Mouse (Mus musculus) lung, postnatal 14 days (tissue): ENCODE measurements at regions not wholly inside any gene's neighbourhood (a gene's known extent, or its start where the extent isn't known, plus 50 kb on each side); places are given as distances from the start of the nearest gene placed in this dataset.

Source experiments
- DNase-seq: peaks from one replicate; pipeline ENCODE4 v3.0.0; 2021

GRCm38 (mm10) chr8:44765677-44766076 is 169.6 kb upstream of the Fat1 start:
- DNase-seq: no peak

GRCm38 (mm10) chr8:44766111-44766873 is 169.0 kb upstream of the Fat1 start:
- no peak for DNase-seq

- DNase-seq: no peak
Measured at GRCm38 (mm10) chr8:44767271-44767670, 168.0 kb upstream of the Fat1 start.

- DNase-seq: no peak
Measured at GRCm38 (mm10) chr8:44779212-44779611, 156.0 kb upstream of the Fat1 start.

- DNase-seq: no peak
Measured at GRCm38 (mm10) chr8:44782421-44782820, 152.8 kb upstream of the Fat1 start.

- no peak for DNase-seq
Measured at GRCm38 (mm10) chr8:44785161-44785560, 150.1 kb upstream of the Fat1 start.

- DNase-seq: no peak
Measured at GRCm38 (mm10) chr8:44786740-44787139, 148.5 kb upstream of the Fat1 start.

- DNase-seq: no peak
Measured at GRCm38 (mm10) chr8:44788290-44788689, 147.0 kb upstream of the Fat1 start.

GRCm38 (mm10) chr8:44799513-44799912 is 135.7 kb upstream of the Fat1 start:
- DNase-seq: no peak

GRCm38 (mm10) chr8:44800827-44801273 is 134.4 kb upstream of the Fat1 start:
- peak; percentile 20 for DNase-seq

- DNase-seq: no peak
Measured at GRCm38 (mm10) chr8:44801604-44802206, 133.5 kb upstream of the Fat1 start.

GRCm38 (mm10) chr8:44802331-44802730 is 132.9 kb upstream of the Fat1 start:
- DNase-seq: no peak

- no peak for DNase-seq
Measured at GRCm38 (mm10) chr8:44804414-44805178, 130.7 kb upstream of the Fat1 start.

GRCm38 (mm10) chr8:44805179-44805815 is 129.9 kb upstream of the Fat1 start:
- DNase-seq: no peak

GRCm38 (mm10) chr8:44812360-44812759 is 122.9 kb upstream of the Fat1 start:
- no peak for DNase-seq

- DNase-seq: peak; percentile 14
Measured at GRCm38 (mm10) chr8:44817532-44818157, 117.6 kb upstream of the Fat1 start.

GRCm38 (mm10) chr8:44819270-44819669 is 116.0 kb upstream of the Fat1 start:
- no peak for DNase-seq

GRCm38 (mm10) chr8:44819691-44820090 is 115.6 kb upstream of the Fat1 start:
- no peak for DNase-seq

GRCm38 (mm10) chr8:44825183-44825757 is 110.0 kb upstream of the Fat1 start:
- no peak for DNase-seq

- peak; percentile 69 for DNase-seq
Measured at GRCm38 (mm10) chr8:44826936-44827335, 108.3 kb upstream of the Fat1 start.

GRCm38 (mm10) chr8:44828026-44828425 is 107.2 kb upstream of the Fat1 start:
- no peak for DNase-seq

GRCm38 (mm10) chr8:44838431-44838830 is 96.8 kb upstream of the Fat1 start:
- DNase-seq: no peak
